Mouse (Mus musculus): ENCODE data around the gene Uba7. TPM values are rescaled to one million over a fixed set of nuclear protein-coding genes. Genes with fewer than 3 reads are reported as not detected.

Uba7 gene
- polyA plus RNA-seq, 1 experiment from 2014 or later, result 48.7 TPM

- no peak overlapping the region for H3K9ac ChIP-seq (replicated peaks; ENCODE audit: low read depth, low read length)
- no peaks in the 10 kb centered on the region for H3K36me3 ChIP-seq (ENCODE audit: control insufficient read depth, insufficient read depth, low read length)
- H3K27me3 ChIP-seq (ENCODE audit: control insufficient read depth, insufficient read depth, low read length), result no peaks in the 10 kb centered on the region
- WGBS, result 88% methylated on average over 11 of the region's 11 CpGs
- no peak overlapping the region for H3K4me3 ChIP-seq (ENCODE audit: low read depth, low read length)
- no peaks in the 10 kb centered on the region for H3K4me1 ChIP-seq (ENCODE audit: control insufficient read depth, insufficient read depth, low read length)
- H3K9me3 ChIP-seq (ENCODE audit: control insufficient read depth, low read depth, low read length), result no peaks in the 10 kb centered on the region
- no peak for ATAC-seq (ENCODE audit: insufficient number of reproducible peaks, insufficient read depth, low FRiP score, low read depth)
- H3K4me2 ChIP-seq (replicated peaks; ENCODE audit: low read depth, low read length), result no peak overlapping the region
- H3K27ac ChIP-seq (ENCODE audit: low read length), result no peak overlapping the region
Observed at GRCm38 (mm10) chr9:107993013-107993412, 17.7 kb downstream of the Uba7 start.

- H3K4me2 ChIP-seq (replicated peaks; ENCODE audit: low read depth, low read length), result no peak overlapping the region
- H3K36me3 ChIP-seq (ENCODE audit: control insufficient read depth, insufficient read depth, low read length), result no peaks in the 10 kb centered on the region
- no peak overlapping the region for H3K27ac ChIP-seq (ENCODE audit: low read length)
- no peaks in the 10 kb centered on the region for H3K27me3 ChIP-seq (ENCODE audit: control insufficient read depth, insufficient read depth, low read length)
- H3K4me1 ChIP-seq (ENCODE audit: control insufficient read depth, insufficient read depth, low read length), result no peaks in the 10 kb centered on the region
- no peak overlapping the region for H3K9ac ChIP-seq (replicated peaks; ENCODE audit: low read depth, low read length)
- H3K9me3 ChIP-seq (ENCODE audit: control insufficient read depth, low read depth, low read length), result no peaks in the 10 kb centered on the region
- no peak for ATAC-seq (ENCODE audit: insufficient number of reproducible peaks, insufficient read depth, low FRiP score, low read depth)
- WGBS, result 51% methylated on average over 2 of the region's 2 CpGs
- H3K4me3 ChIP-seq (ENCODE audit: low read depth, low read length), result no peak overlapping the region
Observed at GRCm38 (mm10) chr9:107994464-107994863, 19.2 kb downstream of the Uba7 start.

- Histone ChIP-seq H3K9me3 (ENCODE audit: control insufficient read depth, low read depth, low read length) (no peaks in the 10 kb centered on the region), H3K36me3 (ENCODE audit: control insufficient read depth, insufficient read depth, low read length) (no peaks in the 10 kb centered on the region), H3K27me3 (ENCODE audit: control insufficient read depth, insufficient read depth, low read length) (no peaks in the 10 kb centered on the region), H3K27ac (ENCODE audit: low read length) (no peak overlapping the region), H3K4me2 (replicated peaks; ENCODE audit: low read depth, low read length) (no peak overlapping the region), H3K4me3 (ENCODE audit: low read depth, low read length) (no peak overlapping the region), H3K4me1 (ENCODE audit: control insufficient read depth, insufficient read depth, low read length) (no peaks in the 10 kb centered on the region), H3K9ac (replicated peaks; ENCODE audit: low read depth, low read length) (no peak overlapping the region)
- no peak for ATAC-seq (ENCODE audit: insufficient number of reproducible peaks, insufficient read depth, low FRiP score, low read depth)
- 93% methylated on average over 21 of the region's 21 CpGs for WGBS
Observed at GRCm38 (mm10) chr9:107995513-107995912, 20.2 kb downstream of the Uba7 start.

GRCm38 (mm10) chr9:107996049-107996448 is 20.7 kb downstream of the Uba7 start, which contains the start of gene Gm20662:
Gene Gm20662 (plus strand): TSS chr9:107996349.
- no peaks in the 10 kb centered on the region for H3K4me1 ChIP-seq (ENCODE audit: control insufficient read depth, insufficient read depth, low read length)
- H3K9me3 ChIP-seq (ENCODE audit: control insufficient read depth, low read depth, low read length), result no peaks in the 10 kb centered on the region
- no peak within 1 kb of the TSS for H3K4me3 ChIP-seq (ENCODE audit: low read depth, low read length)
- H3K27ac ChIP-seq (ENCODE audit: low read length), result no peak within 1 kb of the TSS
- no peak for ATAC-seq (ENCODE audit: insufficient number of reproducible peaks, insufficient read depth, low FRiP score, low read depth)
- no peak within 1 kb of the TSS for H3K9ac ChIP-seq (replicated peaks; ENCODE audit: low read depth, low read length)
- no peaks in the 10 kb centered on the region for H3K36me3 ChIP-seq (ENCODE audit: control insufficient read depth, insufficient read depth, low read length)
- no peak within 1 kb of the TSS for H3K4me2 ChIP-seq (replicated peaks; ENCODE audit: low read depth, low read length)
- no peaks in the 10 kb centered on the region for H3K27me3 ChIP-seq (ENCODE audit: control insufficient read depth, insufficient read depth, low read length)
- WGBS, result 88% methylated on average over 5 of the region's 5 CpGs

GRCm38 (mm10) chr9:108001922-108002770 is 26.8 kb downstream of the Uba7 start, which contains the start of gene Ip6k1:
Gene Ip6k1 (plus strand): TSS chr9:108002501.
- Histone ChIP-seq H3K9ac (replicated peaks; ENCODE audit: low read depth, low read length) (peak within 1 kb of the TSS; percentile 89), H3K27me3 (ENCODE audit: control insufficient read depth, insufficient read depth, low read length) (no peaks in the 10 kb centered on the region), H3K9me3 (ENCODE audit: control insufficient read depth, low read depth, low read length) (no peaks in the 10 kb centered on the region), H3K36me3 (ENCODE audit: control insufficient read depth, insufficient read depth, low read length) (no peaks in the 10 kb centered on the region), H3K4me1 (ENCODE audit: control insufficient read depth, insufficient read depth, low read length) (peaks cover 15% of the 10 kb centered on the region), H3K27ac (ENCODE audit: low read length) (peak within 1 kb of the TSS; percentile 87), H3K4me2 (replicated peaks; ENCODE audit: low read depth, low read length) (peak within 1 kb of the TSS; percentile 83), H3K4me3 (ENCODE audit: low read depth, low read length) (peak within 1 kb of the TSS; percentile 94)
- peak; percentile 99 for ATAC-seq (ENCODE audit: insufficient number of reproducible peaks, insufficient read depth, low FRiP score, low read depth)
- whole genome bisulfite sequencing, result under 1% methylated on average over 51 of the region's 51 CpGs

GRCm38 (mm10) chr9:108002778-108003530 is 27.6 kb downstream of the Uba7 start:
- no peaks in the 10 kb centered on the region for H3K9me3 ChIP-seq (ENCODE audit: control insufficient read depth, low read depth, low read length)
- no peak; the same call in 1 of the 2 replicates for ATAC-seq (ENCODE audit: insufficient number of reproducible peaks, insufficient read depth, low FRiP score, low read depth)
- H3K36me3 ChIP-seq (ENCODE audit: control insufficient read depth, insufficient read depth, low read length), result no peaks in the 10 kb centered on the region
- peak overlapping the region; percentile 94 for H3K4me3 ChIP-seq (ENCODE audit: low read depth, low read length)
- H3K4me2 ChIP-seq (replicated peaks; ENCODE audit: low read depth, low read length), result peak overlapping the region; percentile 83
- peak overlapping the region; percentile 87 for H3K27ac ChIP-seq (ENCODE audit: low read length)
- peak overlapping the region; percentile 89 for H3K9ac ChIP-seq (replicated peaks; ENCODE audit: low read depth, low read length)
- H3K27me3 ChIP-seq (ENCODE audit: control insufficient read depth, insufficient read depth, low read length), result no peaks in the 10 kb centered on the region
- H3K4me1 ChIP-seq (ENCODE audit: control insufficient read depth, insufficient read depth, low read length), result peaks cover 15% of the 10 kb centered on the region
- WGBS, result under 1% methylated on average over 50 of the region's 50 CpGs

- Histone ChIP-seq H3K4me3 (ENCODE audit: low read depth, low read length) (peak overlapping the region; percentile 94), H3K27ac (ENCODE audit: low read length) (peak overlapping the region; percentile 87; the same call in 1 of the 2 replicates), H3K36me3 (ENCODE audit: control insufficient read depth, insufficient read depth, low read length) (no peaks in the 10 kb centered on the region), H3K27me3 (ENCODE audit: control insufficient read depth, insufficient read depth, low read length) (no peaks in the 10 kb centered on the region), H3K4me1 (ENCODE audit: control insufficient read depth, insufficient read depth, low read length) (peaks cover 15% of the 10 kb centered on the region), H3K9me3 (ENCODE audit: control insufficient read depth, low read depth, low read length) (no peaks in the 10 kb centered on the region), H3K9ac (replicated peaks; ENCODE audit: low read depth, low read length) (peak overlapping the region; percentile 89; the same call in 1 of the 2 replicates), H3K4me2 (replicated peaks; ENCODE audit: low read depth, low read length) (peak overlapping the region; percentile 83)
- WGBS, result 13% methylated on average over 8 of the region's 8 CpGs
- ATAC-seq (ENCODE audit: insufficient number of reproducible peaks, insufficient read depth, low FRiP score, low read depth), result no peak
Observed at GRCm38 (mm10) chr9:108003531-108003890, 28.2 kb downstream of the Uba7 start.

- ATAC-seq (ENCODE audit: insufficient number of reproducible peaks, insufficient read depth, low FRiP score, low read depth), result no peak
- H3K9ac ChIP-seq (replicated peaks; ENCODE audit: low read depth, low read length), result no peak overlapping the region
- H3K9me3 ChIP-seq (ENCODE audit: control insufficient read depth, low read depth, low read length), result no peaks in the 10 kb centered on the region
- peaks cover 10% of the 10 kb centered on the region for H3K4me1 ChIP-seq (ENCODE audit: control insufficient read depth, insufficient read depth, low read length)
- H3K27ac ChIP-seq (ENCODE audit: low read length), result no peak overlapping the region
- no peak overlapping the region for H3K4me3 ChIP-seq (ENCODE audit: low read depth, low read length)
- no peaks in the 10 kb centered on the region for H3K27me3 ChIP-seq (ENCODE audit: control insufficient read depth, insufficient read depth, low read length)
- H3K36me3 ChIP-seq (ENCODE audit: control insufficient read depth, insufficient read depth, low read length), result no peaks in the 10 kb centered on the region
- WGBS, result 80% methylated on average over 5 of the region's 5 CpGs
- H3K4me2 ChIP-seq (replicated peaks; ENCODE audit: low read depth, low read length), result no peak overlapping the region
Observed at GRCm38 (mm10) chr9:108008041-108008440, 32.7 kb downstream of the Uba7 start.

All from stomach, embryonic 14.5 days (tissue).